Mouse (Mus musculus): Measurements from ENCODE around the gene Tspan9. TPM values are rescaled to one million over a fixed set of nuclear protein-coding genes. Genes with fewer than 3 reads are reported as not detected.

The Tspan9 gene
- polyA plus RNA-seq, 1 experiment, result 87.8 TPM

DNA sequence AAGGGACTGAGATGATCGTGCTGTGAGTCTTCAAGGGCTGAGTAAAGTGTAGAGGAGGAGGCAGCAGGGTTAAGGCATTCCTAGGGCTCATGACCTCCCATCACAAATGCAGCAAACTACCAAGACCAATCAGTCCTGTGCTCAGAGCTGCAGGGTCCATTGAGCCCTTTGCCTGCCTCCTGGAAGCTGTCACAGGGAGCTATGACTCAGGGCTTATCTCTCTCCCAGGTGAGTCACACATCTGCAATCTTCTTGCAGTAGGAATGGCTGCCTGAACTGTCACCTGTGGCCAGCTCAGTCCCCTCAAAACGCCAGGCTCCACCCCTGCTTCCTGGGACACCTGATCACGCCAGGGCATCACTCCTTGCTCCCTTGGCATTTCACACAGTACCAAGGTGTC, 208.3 kb downstream of the Tspan9 start:
- TF ChIP-seq FLI1 (IDR thresholded peaks at IDR 0.05; ENCODE audit: low read length) (no peak), GATA1 (IDR thresholded peaks at IDR 0.05; ENCODE audit: borderline replicate concordance, low read length) (no peak)
- H3K4me3 ChIP-seq (replicated peaks), result no peak overlapping the region
- peaks cover 84% of the 10 kb centered on the region for H3K27me3 ChIP-seq (replicated peaks)
- no peaks in the 10 kb centered on the region for H3K36me3 ChIP-seq (replicated peaks; ENCODE audit: low read length)
- peaks cover 33% of the 10 kb centered on the region for H3K9me3 ChIP-seq
- no peaks in the 10 kb centered on the region for H3K4me1 ChIP-seq

DNA sequence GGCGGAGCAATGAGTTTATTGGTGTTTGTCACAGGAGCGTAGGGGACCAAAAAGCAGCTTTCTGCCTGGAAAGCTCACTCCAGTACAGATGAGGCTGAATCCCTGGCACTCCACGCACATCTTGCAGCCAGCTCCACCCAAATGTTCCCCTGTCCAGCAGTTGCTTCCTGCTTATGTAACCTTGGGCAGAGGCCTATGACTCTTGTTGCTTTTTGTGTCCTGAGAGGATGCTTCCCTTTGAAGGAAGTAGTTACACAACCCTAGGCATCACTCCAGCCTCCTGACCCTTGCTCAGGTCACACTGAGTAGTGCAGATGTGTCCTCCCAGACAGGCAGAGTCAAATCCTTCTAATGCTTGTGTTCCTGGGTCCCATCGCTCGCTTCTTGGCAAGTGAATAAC, 209.6 kb downstream of the Tspan9 start:
- Histone ChIP-seq H3K36me3 (replicated peaks; ENCODE audit: low read length) (no peaks in the 10 kb centered on the region), H3K9me3 (peaks cover 33% of the 10 kb centered on the region), H3K4me1 (no peaks in the 10 kb centered on the region), H3K27me3 (replicated peaks) (peaks cover 85% of the 10 kb centered on the region), H3K4me3 (replicated peaks) (no peak overlapping the region)
- no peak for TF ChIP-seq GATA1 (IDR thresholded peaks at IDR 0.05; ENCODE audit: borderline replicate concordance, low read length)
- TF ChIP-seq FLI1 (IDR thresholded peaks at IDR 0.05; ENCODE audit: low read length), result no peak

DNA sequence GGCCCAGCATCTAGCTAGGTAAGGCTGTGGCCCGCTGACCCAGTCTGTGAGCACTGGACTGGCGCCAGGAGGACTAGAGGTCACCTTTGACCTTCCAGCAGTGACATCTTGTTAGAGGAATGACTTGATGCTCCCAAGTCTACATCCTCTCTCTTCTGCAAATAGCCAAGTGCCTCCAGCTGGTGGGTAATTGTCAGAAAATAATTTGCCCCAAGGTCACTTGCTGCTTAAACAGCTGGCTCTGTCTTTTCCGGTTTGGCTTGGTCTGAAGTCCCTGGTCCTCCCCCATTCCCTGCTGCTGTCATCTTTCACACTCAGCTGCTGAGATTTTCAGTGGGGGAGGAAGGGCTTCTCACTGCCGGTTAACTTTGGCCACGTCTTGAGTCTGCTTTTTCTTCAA, 210.7 kb downstream of the Tspan9 start:
- peaks cover 80% of the 10 kb centered on the region for H3K27me3 ChIP-seq (replicated peaks)
- H3K9me3 ChIP-seq, result peaks cover 33% of the 10 kb centered on the region
- TF ChIP-seq FLI1 (IDR thresholded peaks at IDR 0.05; ENCODE audit: low read length) (no peak), GATA1 (IDR thresholded peaks at IDR 0.05; ENCODE audit: borderline replicate concordance, low read length) (no peak)
- H3K4me3 ChIP-seq (replicated peaks), result no peak overlapping the region
- H3K36me3 ChIP-seq (replicated peaks; ENCODE audit: low read length), result no peaks in the 10 kb centered on the region
- no peaks in the 10 kb centered on the region for H3K4me1 ChIP-seq

DNA sequence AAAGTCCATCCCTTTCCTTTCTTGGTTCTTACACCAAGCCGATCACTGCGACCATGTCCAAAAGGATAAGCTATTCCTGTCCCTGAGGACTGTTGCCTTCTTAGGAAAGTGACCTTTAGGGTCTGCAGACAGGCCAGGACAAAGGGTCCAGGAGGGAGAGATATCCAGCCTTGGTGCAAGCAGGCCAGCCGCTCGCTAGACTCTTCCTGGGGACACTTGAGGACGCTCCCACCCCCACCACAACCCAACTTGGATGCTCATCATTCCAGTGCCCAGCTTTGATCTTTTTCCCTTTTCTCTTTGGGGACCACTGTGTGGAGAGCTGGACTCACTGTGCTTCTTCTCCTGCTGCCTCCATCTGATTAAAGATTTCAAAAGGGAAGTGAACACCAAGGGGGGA, 214.7 kb downstream of the Tspan9 start:
- Histone ChIP-seq H3K36me3 (replicated peaks; ENCODE audit: low read length) (no peaks in the 10 kb centered on the region), H3K9me3 (peaks cover 19% of the 10 kb centered on the region), H3K4me1 (peaks cover 5% of the 10 kb centered on the region; the same call in 1 of the 2 replicates), H3K4me3 (replicated peaks) (no peak overlapping the region), H3K27me3 (replicated peaks) (peaks cover 77% of the 10 kb centered on the region)
- no peak for TF ChIP-seq GATA1 (IDR thresholded peaks at IDR 0.05; ENCODE audit: borderline replicate concordance, low read length)
- no peak for TF ChIP-seq FLI1 (IDR thresholded peaks at IDR 0.05; ENCODE audit: low read length)

DNA sequence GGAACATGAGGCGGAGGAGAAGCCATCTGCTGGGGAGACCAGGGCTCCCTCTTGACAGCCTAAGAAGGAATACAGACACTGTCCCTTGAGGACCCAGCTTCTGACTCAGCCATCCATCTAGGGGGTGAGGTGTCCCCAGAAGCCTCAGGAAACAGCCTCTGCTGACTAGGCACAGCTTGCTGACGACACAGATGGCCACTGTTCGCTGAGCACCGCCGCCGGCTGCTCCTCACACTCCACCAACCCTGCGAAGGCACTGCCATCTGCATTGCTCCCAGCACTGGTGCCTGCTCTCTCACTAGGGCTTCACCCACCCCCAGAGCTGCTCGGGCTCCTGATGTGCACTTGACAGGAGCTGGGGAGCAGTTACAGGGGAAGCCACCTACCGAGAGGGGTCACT, 217.5 kb downstream of the Tspan9 start:
- Histone ChIP-seq H3K4me1 (peaks cover 5% of the 10 kb centered on the region; the same call in 1 of the 2 replicates), H3K4me3 (replicated peaks) (no peak overlapping the region), H3K9me3 (no peaks in the 10 kb centered on the region), H3K36me3 (replicated peaks; ENCODE audit: low read length) (no peaks in the 10 kb centered on the region), H3K27me3 (replicated peaks) (peaks cover 79% of the 10 kb centered on the region)
- TF ChIP-seq GATA1 (IDR thresholded peaks at IDR 0.05; ENCODE audit: borderline replicate concordance, low read length), result no peak

DNA sequence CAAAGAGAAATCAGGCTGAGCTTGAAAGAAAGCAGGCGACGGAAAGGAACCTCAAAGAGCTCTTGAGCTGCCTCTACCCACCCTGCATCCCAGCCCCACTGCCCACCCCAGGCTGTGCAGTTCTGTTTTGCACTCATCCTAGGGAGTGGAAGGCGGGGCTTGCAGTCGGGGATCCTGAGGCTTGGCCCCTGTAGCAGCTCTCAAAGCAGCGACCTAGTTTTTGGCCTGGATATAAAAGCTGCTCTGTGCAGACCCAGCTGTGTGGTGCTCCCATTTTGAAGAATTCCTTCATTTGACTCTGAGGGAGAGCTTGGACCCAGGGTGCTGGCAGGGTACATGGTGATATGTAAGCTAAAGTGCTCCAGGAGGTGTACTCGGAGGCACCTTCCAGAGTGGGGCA, 218.6 kb downstream of the Tspan9 start:
- Histone ChIP-seq H3K4me3 (replicated peaks) (no peak overlapping the region), H3K4me1 (peaks cover 5% of the 10 kb centered on the region; the same call in 1 of the 2 replicates), H3K36me3 (replicated peaks; ENCODE audit: low read length) (no peaks in the 10 kb centered on the region), H3K27me3 (replicated peaks) (peaks cover 77% of the 10 kb centered on the region), H3K9me3 (no peaks in the 10 kb centered on the region)
- TF ChIP-seq FLI1 (IDR thresholded peaks at IDR 0.05; ENCODE audit: low read length), result no peak
- TF ChIP-seq GATA1 (IDR thresholded peaks at IDR 0.05; ENCODE audit: borderline replicate concordance, low read length), result no peak

DNA sequence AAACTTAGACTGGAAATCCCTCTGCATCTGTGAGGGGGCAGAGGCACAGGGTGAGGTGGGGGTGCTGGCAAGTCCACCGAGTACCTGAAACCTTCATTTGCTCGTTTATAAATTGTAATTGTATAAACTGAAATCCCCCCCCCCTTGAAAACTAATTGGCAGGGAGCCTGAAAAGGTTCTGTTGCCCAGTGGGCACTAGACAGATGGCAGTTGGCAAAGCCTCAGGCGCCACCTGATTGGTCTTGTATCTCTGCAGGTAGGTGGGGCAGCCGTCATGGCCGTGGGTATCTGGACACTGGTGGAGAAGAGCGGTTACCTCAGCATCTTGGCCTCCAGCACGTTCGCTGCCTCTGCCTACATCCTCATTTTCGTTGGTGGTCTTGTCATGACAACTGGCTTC, 220.1 kb downstream of the Tspan9 start:
- Histone ChIP-seq H3K36me3 (replicated peaks; ENCODE audit: low read length) (no peaks in the 10 kb centered on the region), H3K27me3 (replicated peaks) (peaks cover 80% of the 10 kb centered on the region), H3K4me1 (peaks cover 5% of the 10 kb centered on the region; the same call in 1 of the 2 replicates), H3K9me3 (no peaks in the 10 kb centered on the region), H3K4me3 (replicated peaks) (no peak overlapping the region)
- no peak for TF ChIP-seq GATA1 (IDR thresholded peaks at IDR 0.05; ENCODE audit: borderline replicate concordance, low read length)
- no peak for TF ChIP-seq FLI1 (IDR thresholded peaks at IDR 0.05; ENCODE audit: low read length)

DNA sequence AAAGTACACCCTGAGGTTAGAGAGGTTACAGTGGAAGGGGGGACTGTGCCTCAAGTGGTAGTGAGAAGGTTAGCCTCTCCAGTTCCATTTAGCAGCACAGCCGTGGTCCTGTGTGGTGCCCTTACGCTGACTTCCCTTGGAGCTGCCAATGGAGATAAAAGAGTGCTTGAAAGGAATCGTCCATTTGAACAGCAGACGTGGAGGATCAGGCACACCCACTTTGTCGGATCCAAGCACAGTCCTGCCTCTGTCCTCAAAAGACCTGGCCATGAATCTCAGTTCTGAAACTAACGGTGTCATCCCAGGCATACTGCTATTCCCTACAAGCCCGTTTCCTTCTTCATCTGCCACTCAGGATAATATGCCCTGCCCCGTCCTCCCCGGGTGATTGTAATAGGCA, 221.4 kb downstream of the Tspan9 start:
- Histone ChIP-seq H3K27me3 (replicated peaks) (peaks cover 81% of the 10 kb centered on the region), H3K4me3 (replicated peaks) (no peak overlapping the region)

DNA sequence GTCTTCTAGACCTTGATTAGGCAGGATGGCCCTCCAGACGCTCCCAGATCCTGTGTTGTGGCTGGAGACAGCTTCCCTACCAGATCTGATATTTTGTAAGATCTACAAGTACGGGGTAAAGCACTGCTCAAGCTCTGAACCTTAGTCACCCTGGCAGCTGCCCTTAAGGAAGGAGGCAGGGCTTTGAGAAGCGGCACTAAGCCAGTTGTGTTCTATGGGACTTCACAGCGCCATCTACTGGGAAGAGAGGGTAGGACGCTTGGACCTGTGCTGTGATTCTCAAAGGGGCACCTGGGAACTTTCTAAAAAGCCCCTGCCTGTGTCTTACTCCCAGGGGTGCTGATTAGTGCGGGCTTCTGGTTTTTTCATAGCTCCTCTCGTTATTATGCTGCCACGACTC, 222.7 kb downstream of the Tspan9 start:
- Histone ChIP-seq H3K27me3 (replicated peaks) (peaks cover 79% of the 10 kb centered on the region), H3K36me3 (replicated peaks; ENCODE audit: low read length) (no peaks in the 10 kb centered on the region), H3K9me3 (peaks cover 13% of the 10 kb centered on the region), H3K4me3 (replicated peaks) (no peak overlapping the region), H3K4me1 (no peaks in the 10 kb centered on the region; the same call in 1 of the 2 replicates)
- TF ChIP-seq GATA1 (IDR thresholded peaks at IDR 0.05; ENCODE audit: borderline replicate concordance, low read length), result no peak
- no peak for TF ChIP-seq FLI1 (IDR thresholded peaks at IDR 0.05; ENCODE audit: low read length)

More for the DNA sequence above, 221.4 kb downstream of the Tspan9 start:
- Histone ChIP-seq H3K36me3 (replicated peaks; ENCODE audit: low read length) (no peaks in the 10 kb centered on the region), H3K9me3 (no peaks in the 10 kb centered on the region), H3K4me1 (peaks cover 5% of the 10 kb centered on the region; the same call in 1 of the 2 replicates)
- TF ChIP-seq FLI1 (IDR thresholded peaks at IDR 0.05; ENCODE audit: low read length), result no peak

DNA sequence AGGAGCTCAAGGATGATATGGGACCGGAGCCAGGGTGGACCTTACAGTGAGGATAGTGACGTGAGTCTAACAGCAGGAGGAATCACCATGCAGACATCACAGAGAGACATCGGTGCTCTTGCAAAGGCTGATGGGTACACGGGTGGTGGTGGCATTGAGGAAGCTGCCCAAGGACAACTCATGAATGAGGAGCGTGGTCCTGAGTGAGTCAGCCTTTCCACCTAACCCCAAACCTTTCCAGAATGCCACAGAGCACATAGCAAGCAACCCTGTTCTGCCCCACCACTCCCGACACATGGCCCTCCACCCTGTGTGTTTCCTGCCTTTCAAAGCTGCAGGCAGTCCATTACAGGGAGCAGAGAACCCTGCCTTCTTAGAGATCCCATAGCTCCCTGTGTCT, 223.9 kb downstream of the Tspan9 start:
- Histone ChIP-seq H3K9me3 (peaks cover 15% of the 10 kb centered on the region), H3K4me1 (no peaks in the 10 kb centered on the region), H3K36me3 (replicated peaks; ENCODE audit: low read length) (no peaks in the 10 kb centered on the region), H3K4me3 (replicated peaks) (no peak overlapping the region), H3K27me3 (replicated peaks) (peaks cover 68% of the 10 kb centered on the region)
- TF ChIP-seq GATA1 (IDR thresholded peaks at IDR 0.05; ENCODE audit: borderline replicate concordance, low read length) (no peak), FLI1 (IDR thresholded peaks at IDR 0.05; ENCODE audit: low read length) (no peak)

DNA sequence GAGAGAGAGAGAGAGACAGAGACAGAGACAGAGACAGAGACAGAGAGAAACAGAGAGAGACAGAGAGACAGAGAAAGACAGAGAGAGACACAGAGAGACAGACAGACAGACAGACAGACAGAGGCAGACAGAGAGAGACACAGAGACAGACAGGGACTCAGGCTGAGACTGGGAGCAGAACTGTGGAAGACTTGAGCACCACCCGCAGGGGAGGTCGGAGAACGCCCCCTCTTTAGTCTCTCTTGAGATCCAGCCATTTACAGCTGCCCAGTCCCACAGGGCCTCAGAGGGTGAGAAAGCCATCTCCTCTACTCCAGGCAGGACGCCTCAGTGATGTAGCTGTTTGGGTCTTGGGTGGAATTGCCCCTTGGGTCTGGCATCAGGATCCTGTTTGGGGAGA, 225.7 kb downstream of the Tspan9 start:
- Histone ChIP-seq H3K9me3 (peaks cover 15% of the 10 kb centered on the region), H3K36me3 (replicated peaks; ENCODE audit: low read length) (no peaks in the 10 kb centered on the region), H3K27me3 (replicated peaks) (peaks cover 65% of the 10 kb centered on the region), H3K4me1 (no peaks in the 10 kb centered on the region), H3K4me3 (replicated peaks) (no peak overlapping the region)
- no peak for TF ChIP-seq GATA1 (IDR thresholded peaks at IDR 0.05; ENCODE audit: borderline replicate concordance, low read length)
- no peak for TF ChIP-seq FLI1 (IDR thresholded peaks at IDR 0.05; ENCODE audit: low read length)
